Mouse (Mus musculus) Muller cell, postnatal 12 days (primary cell): Measurements from ENCODE around the gene Frmd5.

Experiments
- DNase-seq: peaks from one replicate; pipeline ENCODE4 v3.0.0-alpha.2; 2015; ENCODE audit errors: inconsistent ontology term

Gene Frmd5

GRCm38 (mm10) chr2:121621262-121622163 is 185.4 kb downstream of the Frmd5 start:
- DNase-seq = peak; percentile 82

- no peak for DNase-seq
Measured at GRCm38 (mm10) chr2:121620582-121621261, 186.2 kb downstream of the Frmd5 start.

- no peak for DNase-seq
Measured at GRCm38 (mm10) chr2:121615199-121615559, 191.7 kb downstream of the Frmd5 start.

- DNase-seq = no peak
Measured at GRCm38 (mm10) chr2:121614483-121615198, 192.2 kb downstream of the Frmd5 start.

- no peak for DNase-seq
Measured at GRCm38 (mm10) chr2:121612112-121612511, 194.8 kb downstream of the Frmd5 start.

- no peak for DNase-seq
Measured at GRCm38 (mm10) chr2:121610008-121610884, 196.6 kb downstream of the Frmd5 start.

- no peak for DNase-seq
Measured at GRCm38 (mm10) chr2:121609141-121609724, 197.7 kb downstream of the Frmd5 start.

GRCm38 (mm10) chr2:121602397-121602796 is 204.5 kb downstream of the Frmd5 start:
- peak; percentile 52 for DNase-seq

- DNase-seq = no peak
Measured at GRCm38 (mm10) chr2:121601543-121601942, 205.3 kb downstream of the Frmd5 start.

- peak; percentile 74 for DNase-seq
Measured at GRCm38 (mm10) chr2:121600736-121601135, 206.2 kb downstream of the Frmd5 start.

GRCm38 (mm10) chr2:121598249-121598648 is 208.6 kb downstream of the Frmd5 start:
- no peak for DNase-seq

GRCm38 (mm10) chr2:121596621-121597020 is 210.3 kb downstream of the Frmd5 start:
- DNase-seq = no peak

GRCm38 (mm10) chr2:121594660-121595291 is 212.1 kb downstream of the Frmd5 start:
- no peak for DNase-seq

- no peak for DNase-seq
Measured at GRCm38 (mm10) chr2:121594131-121594530, 212.8 kb downstream of the Frmd5 start.

GRCm38 (mm10) chr2:121588309-121588694 is 218.6 kb downstream of the Frmd5 start:
- DNase-seq = peak; percentile 51

- DNase-seq = no peak
Measured at GRCm38 (mm10) chr2:121587523-121588308, 219.2 kb downstream of the Frmd5 start.

GRCm38 (mm10) chr2:121584705-121585104 is 222.2 kb downstream of the Frmd5 start:
- DNase-seq = no peak

- DNase-seq = no peak
Measured at GRCm38 (mm10) chr2:121583468-121584116, 223.3 kb downstream of the Frmd5 start.

GRCm38 (mm10) chr2:121582809-121583376 is 224.0 kb downstream of the Frmd5 start:
- DNase-seq = no peak
